Mouse (Mus musculus) ES-E14 (cell line): ENCODE results near the gene Tent5c. TPM values are rescaled to one million over a fixed set of nuclear protein-coding genes. Genes with fewer than 3 reads are reported as not detected.

Experiments
- DNase-seq: peaks from one replicate; pipeline ENCODE4 v3.0.0-alpha.2; 2013; ENCODE audit warnings: low read depth, low spot score
- H3K27ac ChIP-seq: 2 replicates; pipeline ENCODE4 v1.5.1; 2012; ENCODE audit warnings: low read depth, mild to moderate bottlenecking, low read length, moderate library complexity, mixed read lengths; ENCODE audit not compliant: poor library complexity, insufficient read depth, severe bottlenecking
- H3K36me3 ChIP-seq: 2 replicates; pipeline ENCODE4 v1.6.1; 2012; ENCODE audit warnings: mild to moderate bottlenecking, low read length, moderate library complexity, mixed read lengths; ENCODE audit not compliant: control insufficient read depth, poor library complexity, insufficient read depth, severe bottlenecking
- H3K4me1 ChIP-seq, 2 experiments: fragments of 150-350 bp in 1 of 2; sonication (generic) in 1 of 2; 2 replicates each; pipeline ENCODE4 v1.6.1; 2012; ENCODE audit warnings: low read length in 2 of 2, mild to moderate bottlenecking in 1 of 2, mixed read lengths in 1 of 2; ENCODE audit not compliant: control insufficient read depth in 2 of 2, insufficient read depth in 2 of 2, poor library complexity in 1 of 2
- H3K4me3 ChIP-seq, 2 experiments: fragments of 150-350 bp in 1 of 2; sonication (generic) in 1 of 2; 2 replicates each; pipeline ENCODE4 v1.5.1; 2012; ENCODE audit warnings: low read length in 2 of 2, low read depth in 1 of 2, mild to moderate bottlenecking in 1 of 2, mixed read lengths in 1 of 2; ENCODE audit not compliant: insufficient read depth in 1 of 2, poor library complexity in 1 of 2, severe bottlenecking in 1 of 2
- H3K9ac ChIP-seq: 2 replicates; pipeline ENCODE4 v1.6.1; 2012; ENCODE audit warnings: low read depth, mild to moderate bottlenecking, low read length, mixed read lengths; ENCODE audit not compliant: poor library complexity, insufficient read depth, severe bottlenecking
- H3K9me3 ChIP-seq: fragments of 150-350 bp; sonication (generic); 2 replicates; pipeline ENCODE4 v1.6.1; 2012; ENCODE audit warnings: low read depth, mild to moderate bottlenecking, low read length; ENCODE audit not compliant: control insufficient read depth, insufficient read depth
- CHD2 ChIP-seq: IDR thresholded peaks from 2 replicates; pipeline ENCODE4 v1.6.1; 2014; ENCODE audit warnings: mild to moderate bottlenecking, low read depth, low read length, inconsistent platforms
- HCFC1 ChIP-seq: IDR thresholded peaks from 2 replicates; pipeline ENCODE4 v1.6.1; 2012; ENCODE audit warnings: low read length, inconsistent platforms, borderline replicate concordance; ENCODE audit not compliant: insufficient read depth
- MAFK ChIP-seq: IDR thresholded peaks from 2 replicates; pipeline ENCODE4 v1.6.1; 2014; ENCODE audit warnings: mild to moderate bottlenecking, low read depth, low read length, inconsistent platforms; ENCODE audit not compliant: insufficient read depth
- ZC3H11A ChIP-seq: IDR thresholded peaks from 2 replicates; pipeline ENCODE4 v1.6.1; 2012; ENCODE audit warnings: low read depth, mild to moderate bottlenecking, inconsistent platforms, low read length, borderline replicate concordance
- ZNF384 ChIP-seq: IDR thresholded peaks from 2 replicates; pipeline ENCODE4 v1.6.1; 2012; ENCODE audit warnings: low read depth, low read length, inconsistent platforms
- in situ Hi-C, 2 experiments: fragments of 600-800 bp; cut with MboI; formaldehyde crosslinking; loops; one replicate each; pipeline ENCODE4 v1.15.1; 2025; ENCODE audit warnings: low sequenced_read_pairs in 2 of 2, inconsistent platforms in 1 of 2; ENCODE audit not compliant: unreplicated experiment in 2 of 2
- total RNA-seq: library from RNA; depleted of rRNA; stranded (reverse); fragments of 300-350 nt; gene quantifications from 2 replicates; pipeline ENCODE4 v1.2.3, GENCODE M21; 2012

Tent5c gene
- total RNA-seq, 1 experiment: 1.2 TPM

DNA sequence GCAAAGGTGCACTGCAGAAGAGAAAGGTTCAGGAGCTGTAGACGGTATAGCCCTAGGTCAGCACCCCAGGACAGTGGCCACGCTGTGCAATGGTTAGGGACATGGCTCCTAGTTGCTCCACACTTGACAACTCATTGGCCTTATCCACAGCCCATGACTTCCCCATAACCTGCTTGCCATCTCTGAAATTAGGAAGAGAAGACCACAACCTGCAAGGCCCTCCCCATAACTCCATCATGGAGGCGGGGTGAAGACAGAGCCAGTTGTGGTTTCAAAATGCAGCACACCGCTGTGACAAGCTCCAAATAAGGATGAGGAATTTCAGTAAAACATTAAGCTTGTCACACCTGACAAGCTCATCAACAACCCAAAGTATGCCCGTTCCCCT is 26.6 kb upstream of the Tent5c start:
- Histone ChIP-seq H3K36me3 (no peaks in the 10 kb centered on the region; the same call in 1 of the 2 replicates), H3K9ac (no peak overlapping the region), H3K4me1 (no peaks in the 10 kb centered on the region), H3K4me3 (no peak overlapping the region), H3K27ac (no peak overlapping the region), H3K9me3 (no peaks in the 10 kb centered on the region)
- DNase-seq: no peak
- in situ Hi-C loops: no loop called here
- no peak for TF ChIP-seq MAFK
- TF ChIP-seq HCFC1: no peak
- no peak for TF ChIP-seq CHD2

GRCm38 (mm10) chr3:100515093-100515753 is 26.1 kb upstream of the Tent5c start:
- Histone ChIP-seq H3K4me3 (no peak overlapping the region), H3K9me3 (no peaks in the 10 kb centered on the region), H3K9ac (no peak overlapping the region), H3K4me1 (no peaks in the 10 kb centered on the region), H3K36me3 (no peaks in the 10 kb centered on the region), H3K27ac (no peak overlapping the region)
- in situ Hi-C loops: no loop called here
- no peak for DNase-seq
- TF ChIP-seq CHD2 (no peak), MAFK (no peak), ZNF384 (no peak)

DNA sequence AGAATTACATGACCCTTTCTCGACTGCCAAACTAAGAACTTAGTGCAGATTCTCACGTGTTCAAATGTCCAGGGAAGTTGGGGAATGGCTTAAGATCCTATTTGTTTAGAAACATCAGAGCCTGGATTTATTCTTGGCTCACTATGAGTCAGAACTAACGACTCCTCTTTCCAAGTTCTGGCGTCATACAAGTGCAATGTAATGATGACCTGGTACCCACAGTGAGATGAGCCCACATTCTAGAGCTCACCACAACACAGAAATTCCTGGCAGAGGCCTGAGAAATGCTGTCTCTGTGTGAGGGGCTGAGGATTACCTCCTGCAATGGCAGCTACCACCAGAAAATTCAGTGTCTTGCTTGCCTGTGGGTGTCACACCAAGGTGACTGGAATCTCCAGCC is 18.1 kb upstream of the Tent5c start:
- in situ Hi-C loops: no loop called here
- no peak for DNase-seq
- no peak overlapping the region for H3K9ac ChIP-seq
- TF ChIP-seq CHD2: no peak
- TF ChIP-seq ZNF384: no peak
- no peak for TF ChIP-seq MAFK
- no peak for TF ChIP-seq ZC3H11A
- TF ChIP-seq HCFC1: no peak
- H3K9me3 ChIP-seq: no peaks in the 10 kb centered on the region
- no peaks in the 10 kb centered on the region for H3K4me1 ChIP-seq
- no peak overlapping the region for H3K4me3 ChIP-seq
- H3K36me3 ChIP-seq: no peaks in the 10 kb centered on the region
- H3K27ac ChIP-seq: no peak overlapping the region; the same call in 1 of the 2 replicates

DNA sequence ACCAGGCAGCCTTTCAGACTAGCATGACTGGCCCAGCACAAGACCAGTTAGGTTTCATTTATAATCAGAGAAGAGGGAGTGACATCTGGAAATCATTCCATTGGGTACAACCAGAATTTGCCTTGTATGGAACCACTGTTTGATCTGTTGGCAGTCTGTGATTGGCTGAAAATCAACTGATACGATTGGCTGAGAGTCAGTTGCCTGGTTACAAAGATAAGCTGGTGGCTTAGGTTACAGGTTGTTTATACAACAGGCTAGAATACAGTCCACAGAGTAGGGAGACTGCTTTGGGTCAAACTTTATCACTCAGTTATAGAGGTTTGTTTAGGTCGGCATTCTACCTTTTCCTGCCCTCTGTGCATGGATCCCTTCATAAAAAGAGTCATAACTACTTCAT is 17.6 kb upstream of the Tent5c start:
- TF ChIP-seq ZC3H11A (no peak), HCFC1 (no peak), CHD2 (no peak), ZNF384 (no peak), MAFK (no peak)
- no peak for DNase-seq
- H3K9ac ChIP-seq: no peak overlapping the region
- no peaks in the 10 kb centered on the region for H3K4me1 ChIP-seq
- H3K36me3 ChIP-seq: no peaks in the 10 kb centered on the region
- H3K27ac ChIP-seq: no peak overlapping the region
- H3K9me3 ChIP-seq: no peaks in the 10 kb centered on the region
- H3K4me3 ChIP-seq: no peak overlapping the region
- in situ Hi-C loops: no loop called here

GRCm38 (mm10) chr3:100503882-100504281 is 14.8 kb upstream of the Tent5c start:
- Histone ChIP-seq H3K36me3 (no peaks in the 10 kb centered on the region), H3K27ac (no peak overlapping the region), H3K9me3 (no peaks in the 10 kb centered on the region), H3K4me1 (no peaks in the 10 kb centered on the region), H3K4me3 (no peak overlapping the region), H3K9ac (no peak overlapping the region)
- DNase-seq: no peak
- TF ChIP-seq HCFC1 (no peak), ZNF384 (no peak), MAFK (no peak), CHD2 (no peak), ZC3H11A (no peak)
- in situ Hi-C loops: no loop called here
